Mouse (Mus musculus) cerebral cortex, adult 2 months (tissue): Measurements from ENCODE around the gene Jmjd1c.

Experiments
- WGBS: fragments of 180-500 bp; shearing (Covaris S2); methylation state at CpG from one replicate; pipeline ENCODE4 v1.1.7; 2018; 5-methylcytosine and 5-hydroxymethylcytosine counted together

Jmjd1c gene

GRCm38 (mm10) chr10:67129531-67129930, 33.6 kb downstream of the Jmjd1c start:
- WGBS = 22% methylated on average over 1 of the region's 1 CpGs

GRCm38 (mm10) chr10:67131709-67132108, 35.8 kb downstream of the Jmjd1c start:
- 76% methylated on average over 1 of the region's 1 CpGs for WGBS

GRCm38 (mm10) chr10:67134322-67134721, 38.4 kb downstream of the Jmjd1c start:
- WGBS = 99% methylated on average over 2 of the region's 2 CpGs

- 95% methylated on average over 2 of the region's 2 CpGs for WGBS
These were observed 41.5 kb downstream of the Jmjd1c start for GRCm38 (mm10) chr10:67137437-67137836.

- WGBS = 36% methylated on average over 2 of the region's 2 CpGs
These were observed 48.3 kb downstream of the Jmjd1c start for GRCm38 (mm10) chr10:67144269-67144668.

- WGBS = 55% methylated on average over 4 of the region's 4 CpGs
These were observed 49.7 kb downstream of the Jmjd1c start for GRCm38 (mm10) chr10:67145623-67146022.

- WGBS = 90% methylated on average over 3 of the region's 3 CpGs
These were observed 55.8 kb downstream of the Jmjd1c start for GRCm38 (mm10) chr10:67151766-67152165.

- WGBS = 75% methylated on average over 3 of the region's 3 CpGs
These were observed 58.7 kb downstream of the Jmjd1c start for GRCm38 (mm10) chr10:67154647-67155046.

- 100% methylated on average over 1 of the region's 1 CpGs for WGBS
These were observed 78.1 kb downstream of the Jmjd1c start for GRCm38 (mm10) chr10:67174049-67174448.

- 72% methylated on average over 7 of the region's 7 CpGs for WGBS
These were observed 80.1 kb downstream of the Jmjd1c start for GRCm38 (mm10) chr10:67176031-67176430.

- 59% methylated on average over 3 of the region's 3 CpGs for WGBS
These were observed 81.0 kb downstream of the Jmjd1c start for GRCm38 (mm10) chr10:67176932-67177331.

GRCm38 (mm10) chr10:67177410-67177809, 81.5 kb downstream of the Jmjd1c start:
- 44% methylated on average over 4 of the region's 4 CpGs for WGBS

- WGBS = 75% methylated on average over 8 of the region's 8 CpGs
These were observed 84.1 kb downstream of the Jmjd1c start for GRCm38 (mm10) chr10:67180021-67180420.

GRCm38 (mm10) chr10:67180799-67181198, 84.9 kb downstream of the Jmjd1c start:
- 67% methylated on average over 5 of the region's 5 CpGs for WGBS

GRCm38 (mm10) chr10:67182651-67183050, 86.7 kb downstream of the Jmjd1c start:
- 44% methylated on average over 3 of the region's 3 CpGs for WGBS

GRCm38 (mm10) chr10:67183086-67183485, 87.2 kb downstream of the Jmjd1c start:
- 32% methylated on average over 1 of the region's 1 CpGs for WGBS

- 58% methylated on average over 3 of the region's 3 CpGs for WGBS
These were observed 88.6 kb downstream of the Jmjd1c start for GRCm38 (mm10) chr10:67184441-67185070.

- 1% methylated on average over 23 of the region's 23 CpGs for WGBS
These were observed 89.7 kb downstream of the Jmjd1c start for GRCm38 (mm10) chr10:67185491-67186081.

GRCm38 (mm10) chr10:67187001-67187453, 91.1 kb downstream of the Jmjd1c start:
- 18% methylated on average over 5 of the region's 5 CpGs for WGBS

GRCm38 (mm10) chr10:67187952-67188351, 92.0 kb downstream of the Jmjd1c start:
- WGBS = 78% methylated on average over 2 of the region's 2 CpGs

GRCm38 (mm10) chr10:67190261-67190660, 94.3 kb downstream of the Jmjd1c start:
- 30% methylated on average over 1 of the region's 1 CpGs for WGBS

- WGBS = 95% methylated on average over 3 of the region's 3 CpGs
These were observed 96.4 kb downstream of the Jmjd1c start for GRCm38 (mm10) chr10:67192366-67192765.

- WGBS = 32% methylated on average over 3 of the region's 3 CpGs
These were observed 97.2 kb downstream of the Jmjd1c start for GRCm38 (mm10) chr10:67193003-67193652.
